Mouse (Mus musculus): ENCODE measurements at regions not wholly inside any gene's neighbourhood (a gene's known extent, or its start where the extent isn't known, plus 50 kb on each side); places are given as distances from the start of the nearest gene placed in this dataset.

DNA sequence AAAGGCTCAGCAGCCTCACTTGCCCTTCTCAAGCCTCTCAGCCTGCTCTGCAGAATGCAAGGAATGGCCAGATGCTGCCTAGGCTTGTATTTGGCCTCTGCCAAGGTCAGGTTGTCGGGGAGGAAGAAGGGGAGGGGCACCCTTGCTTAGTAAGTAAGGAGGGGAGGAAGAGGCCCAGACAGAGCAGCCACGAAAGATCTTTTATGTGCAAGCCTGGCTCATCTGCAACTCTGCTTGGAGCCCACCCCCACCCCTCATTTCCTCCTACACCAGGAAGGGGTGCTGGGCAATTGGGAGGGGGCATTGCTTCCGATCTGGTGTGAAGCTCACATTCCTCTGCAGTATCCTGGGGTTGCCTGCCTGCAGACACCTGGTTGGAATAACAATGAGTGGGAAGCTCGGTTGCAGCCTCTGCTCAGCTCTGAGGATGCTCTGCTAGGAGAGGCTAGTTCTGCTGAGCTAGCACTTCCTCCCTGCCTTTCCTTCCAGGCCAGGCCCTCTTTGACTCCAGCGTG is 1169.9 kb upstream of the A1bg start:
- TF ChIP-seq POLR2A (IDR thresholded peaks at IDR 0.05; ENCODE audit: control insufficient read depth, extremely low read depth, insufficient read depth, low read length, poor library complexity): no peak
- no peak for TF ChIP-seq CTCF (IDR thresholded peaks at IDR 0.05; ENCODE audit: borderline replicate concordance, control insufficient read depth, extremely low read depth, insufficient read depth, low read length, poor library complexity)
